Mouse (Mus musculus) lung, embryonic 14.5 days (tissue): ENCODE data around the gene Eri3. TPM values are rescaled to one million over a fixed set of nuclear protein-coding genes. Genes with fewer than 3 reads are reported as not detected.

Source experiments
- ATAC-seq: fragments of 200-750 bp; cut with Nextera tagmentation; 2 replicates; pipeline ENCODE4 v1.8.0; 2017; ENCODE audit warnings: mild to moderate bottlenecking, moderate TSS enrichment, moderate library complexity; ENCODE audit not compliant: insufficient read depth
- DNase-seq: peaks from one replicate; pipeline ENCODE4 v3.0.0-alpha.2; 2015
- H3K27ac ChIP-seq: fragments of 300-500 bp; sonication (generic); 2 replicates; pipeline ENCODE4 v1.5.1; 2014; ENCODE audit warnings: low read depth, mild to moderate bottlenecking, moderate library complexity
- H3K27me3 ChIP-seq: fragments of 300-500 bp; sonication (generic); 2 replicates; pipeline ENCODE4 v1.6.1; 2014; ENCODE audit warnings: low read length, control low read depth; ENCODE audit not compliant: insufficient read depth
- H3K36me3 ChIP-seq: fragments of 300-500 bp; sonication (generic); 2 replicates; pipeline ENCODE4 v1.6.1; 2014; ENCODE audit warnings: control low read depth; ENCODE audit not compliant: insufficient read depth
- H3K4me1 ChIP-seq: fragments of 300-500 bp; sonication (generic); 2 replicates; pipeline ENCODE4 v1.6.1; 2014; ENCODE audit warnings: antibody characterized with exemption, control low read depth; ENCODE audit not compliant: insufficient read depth
- H3K4me2 ChIP-seq: fragments of 300-500 bp; sonication (generic); 2 replicates; pipeline ENCODE4 v1.6.1; 2014; ENCODE audit warnings: mild to moderate bottlenecking
- H3K4me3 ChIP-seq: fragments of 300-500 bp; sonication (generic); 2 replicates; pipeline ENCODE4 v1.5.1; 2014; ENCODE audit warnings: low read depth, low read length
- H3K9ac ChIP-seq: fragments of 300-500 bp; sonication (generic); 2 replicates; pipeline ENCODE4 v1.6.1; 2014
- H3K9me3 ChIP-seq: fragments of 300-500 bp; sonication (generic); 2 replicates; pipeline ENCODE4 v1.6.1; 2016; ENCODE audit warnings: low read depth, low read length, control low read depth
- CTCF ChIP-seq: IDR thresholded peaks from 2 replicates; pipeline ENCODE4 v1.5.1; 2016; ENCODE audit warnings: antibody characterized with exemption, low read depth
- WGBS: fragments of 180-500 bp; shearing (Covaris S2); extraction: QIAGEN DNeasy Blood & Tissue Kit; methylation state at CpG from one replicate; pipeline ENCODE4 v1.1.7; 2014; 5-methylcytosine and 5-hydroxymethylcytosine counted together
- polyA plus RNA-seq: library from polyadenylated mRNA; unstranded; fragments of >200 nt; fragmentation: Nextera tagmentation; extraction: Ambion mirVana; gene quantifications from 2 replicates; pipeline ENCODE4 v1.2.1, GENCODE M21; 2014

Gene Eri3
- polyA plus RNA-seq, 1 experiment from 2014 or later = 173 TPM

DNA sequence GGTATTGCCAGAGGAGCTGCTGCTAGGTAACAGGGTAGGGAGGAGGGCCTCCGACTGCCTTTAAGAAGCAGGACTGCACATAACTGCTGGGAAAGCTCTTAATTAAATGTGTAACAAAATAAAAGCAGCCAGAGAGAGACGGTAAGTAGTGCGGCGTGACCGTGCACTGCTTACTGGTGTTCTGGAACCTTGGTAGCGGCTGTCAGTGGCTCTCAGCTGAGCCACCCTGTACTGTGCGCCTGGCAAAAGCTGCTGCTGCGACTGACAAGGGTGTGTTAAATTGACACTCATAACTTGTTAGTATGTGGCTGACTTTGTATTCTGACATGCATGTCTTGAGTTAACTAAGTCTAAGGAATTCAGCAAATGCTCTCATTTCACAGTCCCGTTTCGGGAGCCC lies 45.1 kb downstream of the Eri3 start:
- DNase-seq = no peak
- Histone ChIP-seq H3K36me3 (peaks cover 74% of the 10 kb centered on the region), H3K27me3 (no peaks in the 10 kb centered on the region), H3K4me1 (no peaks in the 10 kb centered on the region), H3K27ac (no peak overlapping the region), H3K9me3 (no peaks in the 10 kb centered on the region), H3K4me2 (no peak overlapping the region), H3K4me3 (no peak overlapping the region), H3K9ac (no peak overlapping the region)
- no peak for TF ChIP-seq CTCF
- ATAC-seq = no peak
- WGBS = 90% methylated on average over 10 of the region's 10 CpGs

DNA sequence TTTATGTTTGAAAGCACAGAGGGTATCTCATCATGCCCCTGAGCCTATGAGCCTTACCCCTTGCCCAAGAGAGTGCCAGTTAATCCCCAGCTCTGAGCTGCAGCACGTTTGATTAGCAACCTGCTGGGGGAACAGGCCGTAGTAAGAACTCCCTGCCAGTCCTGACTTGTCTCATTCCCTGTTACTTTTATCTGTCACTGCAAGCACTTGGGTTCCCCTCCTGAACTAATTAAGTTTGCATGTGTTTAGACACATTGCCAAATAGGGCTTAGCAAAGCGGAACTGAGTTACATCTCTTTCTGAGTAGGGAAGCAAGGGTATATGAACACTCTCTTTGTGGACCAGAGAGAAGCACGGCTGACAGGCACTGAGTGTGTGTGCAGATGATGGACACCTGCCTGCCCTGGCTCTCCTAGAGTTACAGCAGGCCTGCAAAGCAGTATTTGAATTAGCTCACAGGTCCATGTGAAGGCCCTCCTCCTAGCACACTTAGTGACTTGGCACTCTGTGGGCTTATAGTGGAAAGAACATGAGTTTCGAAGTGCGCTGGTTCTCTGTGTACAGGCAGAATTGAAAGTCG lies 49.9 kb downstream of the Eri3 start:
- no peak for TF ChIP-seq CTCF
- 75% methylated on average over 7 of the region's 7 CpGs for WGBS

DNA sequence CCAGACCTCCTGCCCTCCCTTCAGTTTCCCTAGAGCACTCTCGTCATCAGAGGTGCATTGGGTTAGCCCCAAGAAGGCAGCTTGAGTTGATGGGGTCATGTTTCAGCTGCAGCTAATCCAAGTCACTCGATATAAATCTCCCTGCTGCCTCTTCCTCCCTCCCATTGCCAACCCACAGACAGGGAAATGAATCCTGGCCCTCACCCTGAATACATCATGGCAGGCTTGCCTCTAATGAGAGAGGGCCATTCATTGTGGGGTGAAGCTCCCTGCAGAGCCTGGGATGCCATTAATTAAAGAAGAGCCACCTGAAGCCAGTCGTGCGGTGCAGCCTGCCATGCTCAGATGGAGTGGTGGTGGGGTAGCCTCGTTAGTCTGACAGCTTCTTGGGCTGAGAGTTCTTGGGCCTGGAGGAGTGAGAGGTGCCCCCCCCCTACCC lies 51.2 kb downstream of the Eri3 start:
- Histone ChIP-seq H3K36me3 (peaks cover 41% of the 10 kb centered on the region), H3K4me3 (no peak overlapping the region), H3K4me2 (no peak overlapping the region), H3K9ac (no peak overlapping the region), H3K4me1 (no peaks in the 10 kb centered on the region), H3K27me3 (no peaks in the 10 kb centered on the region), H3K27ac (no peak overlapping the region), H3K9me3 (no peaks in the 10 kb centered on the region)
- no peak for TF ChIP-seq CTCF
- no peak for ATAC-seq
- DNase-seq = no peak
- 49% methylated on average over 5 of the region's 5 CpGs for WGBS

More for the DNA sequence above, 49.9 kb downstream of the Eri3 start:
- no peaks in the 10 kb centered on the region for H3K9me3 ChIP-seq
- peaks cover 38% of the 10 kb centered on the region for H3K36me3 ChIP-seq
- H3K4me1 ChIP-seq = no peaks in the 10 kb centered on the region
- no peak overlapping the region for H3K4me2 ChIP-seq
- DNase-seq (no peak), ATAC-seq (no peak)
- no peak overlapping the region for H3K4me3 ChIP-seq
- no peak overlapping the region for H3K9ac ChIP-seq
- H3K27ac ChIP-seq = no peak overlapping the region
- H3K27me3 ChIP-seq = no peaks in the 10 kb centered on the region

DNA sequence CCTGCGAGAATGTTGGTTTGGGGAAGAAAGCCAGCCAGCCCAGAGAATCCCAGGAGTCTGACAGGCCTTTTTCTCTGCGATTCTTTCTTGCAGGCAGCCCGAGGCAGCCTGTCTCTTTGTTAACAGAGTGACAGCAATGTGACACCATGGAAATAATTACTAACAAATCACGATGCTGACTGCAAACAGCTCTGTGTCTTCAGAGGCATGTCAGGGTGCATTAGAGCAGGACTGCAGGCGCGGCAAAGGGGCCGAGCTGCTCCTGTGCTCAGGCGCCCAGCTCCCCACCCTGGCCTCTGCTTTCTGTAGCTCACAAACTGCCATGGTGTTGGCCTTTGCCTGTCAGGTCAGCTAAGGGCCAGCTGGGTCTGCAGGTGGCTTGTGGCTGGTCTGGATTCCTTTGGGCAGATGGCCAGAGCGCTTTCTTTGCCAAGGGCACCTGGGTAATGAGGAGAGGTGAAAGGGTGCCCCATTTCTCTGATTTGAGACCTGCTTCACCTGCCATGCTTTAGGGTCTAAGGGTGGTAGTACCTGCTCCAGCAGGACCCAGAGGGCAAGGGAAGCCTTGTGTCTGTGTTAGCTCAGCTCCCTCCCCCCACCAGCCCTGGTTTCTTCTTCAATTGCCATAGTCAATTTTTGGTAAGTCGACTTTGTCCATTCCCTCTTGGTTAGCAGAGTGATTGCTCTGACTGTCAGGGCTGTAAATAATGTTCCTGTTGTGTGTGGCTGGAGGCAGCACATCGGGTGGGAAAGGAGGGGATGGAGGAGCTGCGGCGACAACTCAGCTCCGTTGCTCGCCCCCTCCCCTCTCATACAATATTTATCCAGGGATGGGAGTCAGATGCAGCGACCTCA lies 55.2 kb downstream of the Eri3 start:
- Histone ChIP-seq H3K4me2 (no peak overlapping the region), H3K4me1 (no peaks in the 10 kb centered on the region), H3K27ac (no peak overlapping the region), H3K9me3 (no peaks in the 10 kb centered on the region), H3K27me3 (no peaks in the 10 kb centered on the region), H3K36me3 (peaks cover 26% of the 10 kb centered on the region), H3K4me3 (no peak overlapping the region), H3K9ac (no peak overlapping the region)
- ATAC-seq (no peak), DNase-seq (no peak)
- 47% methylated on average over 16 of the region's 16 CpGs for WGBS
- TF ChIP-seq CTCF = no peak

DNA sequence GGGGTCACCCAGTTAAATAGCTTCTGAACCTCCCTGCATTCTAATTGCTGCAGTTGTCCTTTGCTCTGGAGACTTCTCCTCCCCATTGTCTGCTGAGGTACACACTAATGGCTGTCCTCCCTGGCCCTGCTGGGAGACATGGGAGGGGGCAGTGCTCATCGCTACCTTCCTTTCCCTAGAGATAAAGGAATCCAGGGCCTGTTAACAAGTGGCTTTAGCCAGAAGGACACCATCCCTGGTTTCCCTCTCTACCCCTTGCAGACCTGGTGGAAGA lies 55.7 kb downstream of the Eri3 start:
- no peak overlapping the region for H3K9ac ChIP-seq
- H3K4me1 ChIP-seq = no peaks in the 10 kb centered on the region
- no peak for ATAC-seq

DNA sequence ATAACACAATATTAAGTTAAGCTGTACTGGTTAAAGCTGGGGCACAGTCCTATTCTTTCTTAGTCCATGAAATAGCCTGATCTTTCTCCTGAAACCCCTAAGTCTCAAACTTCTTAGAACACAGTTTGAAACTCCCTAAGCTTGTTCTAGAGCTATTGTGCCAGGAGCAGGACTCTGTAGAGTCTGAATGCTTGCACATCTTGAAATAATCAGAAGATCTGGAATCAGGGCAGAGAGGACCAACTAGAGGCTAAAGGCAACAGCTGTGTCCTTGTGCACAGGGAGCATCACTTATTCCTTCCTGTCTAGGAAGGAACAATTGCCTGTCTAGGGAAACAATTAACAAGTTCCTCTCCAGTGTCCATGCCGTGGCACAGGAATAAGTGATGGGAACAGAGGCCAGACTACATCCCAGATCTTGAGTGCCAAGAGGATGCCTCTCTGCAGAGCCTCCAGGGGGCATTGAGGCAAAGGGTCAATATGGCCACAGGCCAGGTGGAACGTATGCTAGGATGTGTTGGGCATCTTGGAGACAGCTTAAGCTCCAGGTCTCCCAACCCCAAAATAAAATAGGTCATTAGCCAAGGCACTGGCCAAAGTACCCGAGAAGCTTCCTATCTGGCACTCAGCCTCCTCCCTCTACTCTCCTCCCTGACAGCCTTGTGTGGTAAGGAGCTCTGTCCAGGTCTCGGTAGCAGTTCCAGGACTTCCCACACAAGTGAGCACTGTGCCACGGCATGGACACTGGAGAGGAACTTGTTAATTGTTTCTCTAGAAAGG lies 56.9 kb downstream of the Eri3 start:
- Histone ChIP-seq H3K9ac (no peak overlapping the region), H3K27me3 (no peaks in the 10 kb centered on the region), H3K9me3 (no peaks in the 10 kb centered on the region), H3K36me3 (peaks cover 36% of the 10 kb centered on the region), H3K4me3 (no peak overlapping the region), H3K4me1 (no peaks in the 10 kb centered on the region), H3K4me2 (no peak overlapping the region), H3K27ac (no peak overlapping the region)
- DNase-seq (no peak), ATAC-seq (no peak)
- no peak for TF ChIP-seq CTCF
- WGBS = 83% methylated on average over 5 of the region's 5 CpGs

More for the DNA sequence above, 55.7 kb downstream of the Eri3 start:
- 74% methylated on average over 1 of the region's 1 CpGs for WGBS
- Histone ChIP-seq H3K36me3 (peaks cover 27% of the 10 kb centered on the region), H3K9me3 (no peaks in the 10 kb centered on the region), H3K4me3 (no peak overlapping the region), H3K27me3 (no peaks in the 10 kb centered on the region), H3K27ac (no peak overlapping the region), H3K4me2 (no peak overlapping the region)
- DNase-seq = no peak
- no peak for TF ChIP-seq CTCF

DNA sequence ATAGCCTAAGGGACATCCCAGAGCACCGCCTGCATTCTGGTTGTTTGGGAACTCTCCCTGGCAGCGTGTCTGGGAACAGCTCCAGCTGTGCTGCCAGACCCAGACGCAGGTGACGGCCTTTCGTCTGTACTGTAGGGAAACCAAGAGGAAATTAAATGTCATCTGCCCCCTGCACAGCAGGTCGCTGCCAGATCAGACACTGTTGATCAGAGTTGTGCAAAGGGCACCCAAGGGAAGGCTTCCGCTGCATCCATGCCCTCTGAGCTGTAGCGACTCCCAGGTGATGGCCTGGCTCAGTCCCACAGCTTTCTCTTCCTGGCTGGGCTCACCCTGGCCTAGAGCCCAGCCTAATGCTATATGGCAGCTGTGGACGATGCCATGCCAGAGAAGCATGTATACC lies 58.1 kb downstream of the Eri3 start:
- Histone ChIP-seq H3K4me3 (no peak overlapping the region), H3K27me3 (no peaks in the 10 kb centered on the region), H3K9ac (no peak overlapping the region), H3K27ac (no peak overlapping the region), H3K4me2 (no peak overlapping the region), H3K4me1 (no peaks in the 10 kb centered on the region), H3K36me3 (peaks cover 46% of the 10 kb centered on the region), H3K9me3 (no peaks in the 10 kb centered on the region)
- no peak for TF ChIP-seq CTCF
- ATAC-seq (no peak), DNase-seq (no peak)
- WGBS = 54% methylated on average over 9 of the region's 9 CpGs
